In genomic region chr11:117118721-117119321, GRCm38 (mm10) we compare ENCODE assay signal across 9 mouse cellular contexts. TPM values are rescaled to one million over a fixed set of nuclear protein-coding genes. Genes with fewer than 3 reads are reported as not detected.
DNase-seq lines count a peak whose midpoint lies in the region; ATAC-seq and TF ChIP-seq lines count a peak whose summit lies in the region.
"Had no signal": no experiment of that assay in that cellular context is flagged by ENCODE, and none has a peak within 500 bp of the region (broad histone marks: within the 10 kb centered on the region; RNA-seq: fewer than 3 reads in every experiment).

No protein-coding gene starts in this region.

- H3K36me3 ChIP-seq in kidney, embryonic 15.5 days = peaks cover 23% of the 10 kb centered on the region
- peaks cover 20% of the 10 kb centered on the region for H3K36me3 ChIP-seq in forebrain, embryonic 13.5 days (ENCODE audit: poor library complexity, severe bottlenecking)
- H3K36me3 ChIP-seq in midbrain, embryonic 12.5 days = peaks cover 6% of the 10 kb centered on the region; the same call in 1 of the 2 replicates

- H3K27me3 ChIP-seq in kidney, embryonic 15.5 days = no peaks in the 10 kb centered on the region
- H3K27me3 ChIP-seq in forebrain, embryonic 13.5 days = no peaks in the 10 kb centered on the region
- no peaks in the 10 kb centered on the region for H3K27me3 ChIP-seq in midbrain, embryonic 12.5 days
- H3K27me3 ChIP-seq: liver, embryonic 15.5 days had no signal

- DNase-seq in kidney, postnatal 14 days = no peak
- no peak for DNase-seq in right cerebral cortex, postnatal 25 days
- no peak for DNase-seq in urinary bladder, adult 18-20 months (ENCODE audit: low spot score in 2 of 2)

- peaks cover 86% of the 10 kb centered on the region for H3K4me1 ChIP-seq in kidney, embryonic 15.5 days
- peaks cover 51% of the 10 kb centered on the region for H3K4me1 ChIP-seq in bone marrow macrophage, adult 2 months (ENCODE audit: control insufficient read depth, insufficient read depth, low read length)
- H3K4me1 ChIP-seq in forebrain, embryonic 13.5 days = peaks cover 86% of the 10 kb centered on the region
- H3K4me1 ChIP-seq in midbrain, embryonic 12.5 days = peaks cover 75% of the 10 kb centered on the region

- no peak for TF ChIP-seq POLR2A in bone marrow macrophage, adult 2 months (IDR thresholded peaks at IDR 0.05; ENCODE audit: borderline replicate concordance, low read depth, low read length)

- peak overlapping the region; percentile 99 for H3K27ac ChIP-seq in kidney, embryonic 15.5 days
- H3K27ac ChIP-seq in bone marrow macrophage, adult 2 months (ENCODE audit: insufficient read depth, low read depth, low read length) = peak overlapping the region; percentile 95
- H3K27ac ChIP-seq in forebrain, embryonic 13.5 days = peak overlapping the region; percentile 44
- H3K27ac ChIP-seq in midbrain, embryonic 12.5 days (replicated peaks) = peak overlapping the region; percentile 39; the same call in 1 of the 2 replicates
- H3K27ac ChIP-seq: liver, embryonic 15.5 days had no signal

- TF ChIP-seq CTCF in bone marrow macrophage, adult 2 months (IDR thresholded peaks at IDR 0.05; ENCODE audit: low read depth, low read length) = no peak

- peak overlapping the region; percentile 4; the same call in 1 of the 2 replicates for H3K4me3 ChIP-seq in kidney, embryonic 15.5 days (replicated peaks)
- peak overlapping the region; percentile 38 for H3K4me3 ChIP-seq in bone marrow macrophage, adult 2 months (ENCODE audit: insufficient read depth, low read length)
- H3K4me3 ChIP-seq in forebrain, embryonic 13.5 days = no peak overlapping the region
- H3K4me3 ChIP-seq in midbrain, embryonic 12.5 days = no peak overlapping the region
- H3K4me3 ChIP-seq: liver, embryonic 15.5 days had no signal

- H3K9me3 ChIP-seq in kidney, embryonic 15.5 days (replicated peaks) = no peaks in the 10 kb centered on the region
- H3K9me3 ChIP-seq in forebrain, embryonic 13.5 days (replicated peaks) = no peaks in the 10 kb centered on the region
- no peaks in the 10 kb centered on the region for H3K9me3 ChIP-seq in midbrain, embryonic 12.5 days
- H3K9me3 ChIP-seq: liver, embryonic 15.5 days had no signal

- H3K4me2 ChIP-seq in kidney, embryonic 15.5 days = peak overlapping the region; percentile 81
- H3K4me2 ChIP-seq in forebrain, embryonic 13.5 days = peak overlapping the region; percentile 18; the same call in 1 of the 2 replicates
- peak overlapping the region; percentile 19; the same call in 1 of the 2 replicates for H3K4me2 ChIP-seq in midbrain, embryonic 12.5 days (replicated peaks)
- H3K4me2 ChIP-seq: liver, embryonic 15.5 days had no signal

- H3K9ac ChIP-seq in kidney, embryonic 15.5 days = no peak overlapping the region; the same call in 1 of the 2 replicates
- H3K9ac ChIP-seq in forebrain, embryonic 13.5 days = peak overlapping the region; percentile 51; the same call in 1 of the 2 replicates
- peak overlapping the region; percentile 31; the same call in 1 of the 2 replicates for H3K9ac ChIP-seq in midbrain, embryonic 12.5 days (replicated peaks)
- H3K9ac ChIP-seq: liver, embryonic 15.5 days had no signal

- ATAC-seq in kidney, embryonic 15.5 days (replicated peaks; ENCODE audit: low FRiP score) = no peak
- no peak for ATAC-seq in forebrain, embryonic 13.5 days
- no peak for ATAC-seq in midbrain, embryonic 12.5 days (ENCODE audit: low FRiP score, low read depth)
- no peak for ATAC-seq in monocyte, adult 5-6 weeks (replicated peaks; ENCODE audit: insufficient number of reproducible peaks, low FRiP score, low TSS enrichment, poor library complexity, severe bottlenecking)

- 39% methylated on average over 11 of the region's 11 CpGs for WGBS in kidney, embryonic 15.5 days
- WGBS in forebrain, embryonic 13.5 days = 45% methylated on average over 11 of the region's 11 CpGs
- WGBS in midbrain, embryonic 12.5 days = 43% methylated on average over 9 of the region's 11 CpGs

RNA-seq across cellular contexts. Expression of gene Sec14l1, which starts 3.9 kb away (rescaled TPM):
- polyA plus RNA-seq in kidney, embryonic 15.5 days (2015; fragmentation: Nextera tagmentation; extraction: Ambion mirVana) = 66.5 and 69.0 TPM in 2 replicates
- 122 and 132 TPM in 2 replicates for polyA plus RNA-seq in bone marrow macrophage, adult 2 months (2012; ENCODE audit: insufficient read depth, insufficient read length, missing spikeins)
- 60.3 and 62.1 TPM in 2 replicates for polyA plus RNA-seq in forebrain, embryonic 13.5 days (2015; fragmentation: Nextera tagmentation; extraction: Ambion mirVana)
- polyA plus RNA-seq in midbrain, embryonic 12.5 days (2016; fragmentation: Nextera tagmentation; extraction: Ambion mirVana) = 63.7 and 68.9 TPM in 2 replicates
- 65.4 to 73.2 TPM (median 72.7 TPM) in 3 replicates for total RNA-seq in monocyte, adult 5-6 weeks (2017)

Comparison
In these comparisons a context has a peak if more than half of its experiments do, and no peak if none do; other contexts are left out.
1. H3K27ac ChIP-seq: peak in every context shown above with its lines; median percentile 99 in kidney, embryonic 15.5 days; 95 in bone marrow macrophage, adult 2 months; 44 in forebrain, embryonic 13.5 days; 39 in midbrain, embryonic 12.5 days.
2. H3K4me2 ChIP-seq: peak in every context shown above with its lines; median percentile 81 in kidney, embryonic 15.5 days; 19 in midbrain, embryonic 12.5 days; 18 in forebrain, embryonic 13.5 days.
3. H3K4me3 ChIP-seq: peak in kidney, embryonic 15.5 days (single experiment) and bone marrow macrophage, adult 2 months (single experiment); none in forebrain, embryonic 13.5 days (single experiment) and midbrain, embryonic 12.5 days (single experiment).